Mouse (Mus musculus) T-helper 1 cell (primary cell): Measurements from ENCODE around the gene Zfp28.

Experiments
- in situ Hi-C: fragments of 300-600 bp; cut with MboI, MseI; formaldehyde crosslinking; loops from one replicate; pipeline ENCODE4 v1.15.1; 2025; ENCODE audit warnings: high pct_unique_total_duplicates

Gene Zfp28

DNA sequence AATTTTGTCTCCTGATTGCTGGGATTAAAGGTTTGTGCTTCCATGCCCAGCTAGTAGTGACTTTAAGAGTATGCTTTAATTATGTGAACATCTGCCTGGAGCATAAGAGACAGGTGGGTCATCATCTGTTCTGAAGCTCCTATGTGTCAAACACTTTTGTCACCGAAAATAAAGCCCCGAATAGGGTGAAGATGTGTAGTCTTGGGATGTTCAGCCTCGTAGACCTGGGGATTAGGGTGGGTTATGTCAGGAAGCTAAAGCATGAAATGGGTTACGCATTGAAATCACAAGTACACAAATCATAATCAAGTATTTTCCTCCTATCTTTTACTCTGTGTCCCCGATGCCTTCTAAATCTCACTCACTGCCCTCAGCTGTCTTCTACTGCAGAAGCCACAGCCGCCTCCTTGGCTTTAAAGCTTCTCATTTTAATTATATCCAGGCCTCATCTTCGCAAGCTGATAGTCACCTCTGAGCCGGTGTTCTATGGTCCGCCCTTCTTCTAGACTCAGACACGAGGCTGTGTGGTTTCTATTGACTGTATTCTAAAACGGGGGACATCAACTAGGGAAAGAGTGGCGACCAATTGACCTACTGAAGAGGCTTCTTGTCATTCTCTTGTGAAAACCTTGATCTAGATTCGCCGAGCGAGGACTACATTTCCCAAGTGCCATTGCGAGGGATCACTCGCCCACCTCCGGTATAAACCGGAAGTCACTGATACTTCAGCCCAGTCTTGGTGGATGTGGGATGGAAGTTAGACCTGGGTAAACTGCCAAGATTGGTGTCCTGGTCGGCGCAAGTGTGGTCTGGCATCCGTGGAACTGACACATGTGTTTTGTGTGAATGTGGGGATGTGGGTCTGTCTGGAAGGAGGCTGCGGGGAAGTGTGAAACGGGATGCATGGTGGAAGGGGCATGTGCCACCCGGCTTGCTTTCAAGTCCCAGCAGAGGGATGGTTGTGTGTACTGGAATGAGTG lies 15.2 kb downstream of the Zfp28 start, which contains the start of gene Smim17:
Gene Smim17, plus strand, starts transcription at position 720 of the 980 bp plus-strand sequence.
- in situ Hi-C loops, result loop anchor here (25.0 kb wide), 1 partner anchor 1311 kb away; the partner anchor contains the start of gene Epn1

DNA sequence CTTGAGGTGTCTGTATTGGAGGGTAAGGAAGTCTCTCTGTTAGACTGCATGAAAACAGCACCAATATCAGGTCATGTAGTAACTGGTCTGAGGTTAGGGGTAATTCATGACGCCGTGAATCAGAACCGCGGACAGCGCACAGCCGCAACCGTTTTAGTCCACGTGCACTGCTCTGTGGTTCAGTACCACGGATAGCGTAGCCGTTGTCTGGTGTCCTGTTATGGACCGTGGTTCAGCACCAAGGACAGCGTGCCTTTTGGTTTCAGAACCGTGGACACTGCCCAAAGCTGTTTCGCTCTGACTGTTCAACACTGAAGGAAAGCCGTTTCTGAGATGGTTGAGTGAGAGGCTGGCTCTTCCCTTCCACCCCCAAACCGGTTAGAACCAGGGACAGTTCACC lies 26.9 kb downstream of the Zfp28 start, which contains the start of gene Gm20715:
Gene Gm20715, plus strand, starts transcription at position 235 of the 400 bp plus-strand sequence.
- in situ Hi-C loops, result loop anchor here (10.0 kb wide), 1 partner anchor 525 kb away; no protein-coding TSS in a partner anchor

DNA sequence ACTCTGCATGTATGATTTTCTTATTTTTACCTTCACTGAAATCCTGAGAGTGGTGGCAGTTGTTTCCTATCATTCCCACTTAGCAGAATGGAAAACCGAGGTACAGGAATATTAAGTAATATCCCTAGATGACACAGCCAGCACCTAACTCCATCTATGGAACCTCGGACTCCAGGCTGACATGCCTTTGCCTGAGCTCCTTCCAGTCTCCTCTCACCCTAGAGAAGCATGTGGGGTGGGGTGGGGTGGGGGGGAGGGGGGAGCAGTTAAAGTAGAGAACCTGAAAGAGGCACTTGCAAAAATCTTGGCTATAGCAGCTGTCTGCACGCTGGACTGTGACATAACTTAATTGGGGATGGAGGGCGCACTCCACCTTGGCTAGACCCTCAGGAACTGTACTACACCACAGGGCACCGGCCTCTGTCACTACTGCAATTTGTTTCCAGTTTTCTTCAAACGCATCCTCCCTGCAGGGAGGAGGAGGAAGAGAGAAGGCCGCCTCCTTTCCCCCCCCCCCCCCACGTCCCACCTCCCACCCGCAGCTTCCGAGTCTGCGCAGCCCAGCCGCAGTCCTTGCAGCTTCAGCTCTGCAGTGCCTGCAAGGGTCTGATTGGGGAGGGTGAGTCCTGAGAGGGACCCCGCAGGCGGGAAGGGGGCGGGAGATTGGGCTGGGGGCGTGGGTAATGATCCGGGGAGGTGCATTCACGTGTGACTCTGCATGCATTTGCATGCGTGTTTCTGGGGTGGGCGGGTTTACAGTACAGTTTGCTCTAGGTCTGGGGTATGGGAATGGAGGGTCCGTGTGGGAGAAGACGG lies 31.7 kb downstream of the Zfp28 start:
- in situ Hi-C loops, result loop anchor here (10.0 kb wide), 1 partner anchor 520 kb away; no protein-coding TSS in a partner anchor

DNA sequence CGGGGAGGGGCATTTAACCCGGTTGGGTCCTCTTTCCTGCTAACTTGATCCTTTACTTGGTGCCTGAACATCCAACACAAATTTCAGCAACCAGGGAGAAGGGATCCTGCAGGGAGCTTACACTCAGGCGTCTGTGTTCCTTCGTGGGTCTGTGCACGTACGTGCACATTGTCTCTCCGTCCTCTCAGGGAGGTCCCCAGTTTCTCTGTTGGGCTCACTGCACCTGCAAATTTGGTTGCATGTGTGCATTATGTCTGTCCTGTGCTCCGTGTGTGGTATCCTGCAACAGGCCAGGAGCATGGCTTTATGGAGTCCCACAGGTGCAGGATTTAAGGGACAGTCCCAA lies 32.3 kb downstream of the Zfp28 start:
- in situ Hi-C loops, result loop anchor here (10.0 kb wide), 1 partner anchor 519 kb away; no protein-coding TSS in a partner anchor

DNA sequence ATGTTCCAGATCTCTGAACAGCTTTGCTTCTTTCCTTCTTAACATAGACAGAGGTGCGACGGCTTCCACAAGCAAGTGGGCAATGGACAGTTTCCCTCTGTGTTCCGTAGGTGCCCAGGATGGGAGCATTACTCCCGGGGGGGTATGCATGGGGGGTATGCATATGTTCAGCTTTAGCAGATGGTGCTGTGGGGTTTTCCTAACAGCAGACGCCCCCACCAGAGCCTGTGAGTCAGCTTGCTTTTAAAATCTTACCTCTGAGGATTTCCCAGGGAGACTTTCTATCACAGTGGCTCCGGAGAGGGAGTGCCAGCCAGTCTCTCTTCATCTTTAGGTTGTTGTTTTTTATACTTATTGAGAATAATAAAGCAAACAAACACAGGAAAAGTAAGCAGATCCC lies 36.8 kb downstream of the Zfp28 start:
- in situ Hi-C loops, result loop anchor here (10.0 kb wide), 1 partner anchor 515 kb away; no protein-coding TSS in a partner anchor

DNA sequence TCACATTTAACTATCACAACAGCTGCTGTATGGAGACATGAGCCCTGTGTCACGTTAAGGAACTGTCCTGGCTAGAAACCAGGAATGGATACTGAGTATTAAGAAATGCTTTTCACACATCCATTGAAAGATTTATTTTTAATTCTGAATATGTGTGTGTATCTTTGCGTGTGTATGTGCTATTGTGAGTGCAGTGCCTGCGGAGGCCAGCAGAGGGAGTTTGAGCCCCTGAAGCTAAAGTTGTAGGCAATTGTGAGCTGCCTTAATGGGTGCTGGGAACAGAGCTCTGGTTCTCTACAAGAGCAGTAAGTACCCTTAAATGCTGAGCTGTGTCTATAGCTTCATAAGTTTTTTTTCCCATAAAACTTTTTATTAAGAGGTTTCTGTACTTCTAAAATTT lies 46.3 kb downstream of the Zfp28 start:
- in situ Hi-C loops, result loop anchor here (5.0 kb wide), 1 partner anchor 72 kb away; no protein-coding TSS in a partner anchor

DNA sequence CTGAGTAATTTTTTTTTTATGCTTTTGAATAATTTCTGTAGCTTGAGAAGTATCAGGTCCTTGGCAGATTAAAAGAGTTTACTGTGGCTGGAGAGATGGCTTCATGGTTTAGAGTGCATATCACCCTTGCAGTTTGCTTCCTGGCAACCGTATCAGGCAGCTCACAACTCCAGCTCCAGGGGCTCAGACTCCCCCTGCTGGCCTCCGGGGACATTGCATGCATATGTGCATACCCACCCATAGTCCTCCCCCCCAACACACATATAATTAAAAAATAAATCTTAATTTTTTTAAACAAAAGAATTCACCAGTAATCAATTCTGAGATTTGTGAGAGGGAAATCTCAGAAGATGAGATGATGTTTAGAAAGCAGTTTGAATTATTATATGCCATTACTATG lies 47.2 kb downstream of the Zfp28 start:
- in situ Hi-C loops, result no loop called here

DNA sequence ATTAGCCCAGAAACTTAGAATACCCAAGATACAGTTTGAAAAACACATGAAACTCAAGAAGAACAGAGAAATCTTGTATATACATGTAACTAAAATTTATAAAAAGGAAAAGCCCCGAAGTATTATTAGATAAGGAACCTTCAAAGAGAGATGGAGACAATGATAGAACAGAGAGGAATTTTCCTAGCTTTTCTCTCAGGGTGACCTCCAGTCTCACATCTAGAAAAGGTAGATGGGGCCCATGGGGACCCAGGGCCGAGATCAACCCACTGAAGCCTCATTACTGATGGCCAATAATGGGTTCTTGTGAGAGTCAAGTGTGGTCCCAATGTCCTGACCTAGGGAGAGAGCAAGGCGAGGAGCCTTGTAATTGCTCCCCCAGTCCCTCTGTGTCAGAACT lies 55.3 kb downstream of the Zfp28 start, which contains the start of gene Olfr1344:
Gene Olfr1344, plus strand, starts transcription at position 301 of the 400 bp plus-strand sequence.
- in situ Hi-C loops, result no loop called here

DNA sequence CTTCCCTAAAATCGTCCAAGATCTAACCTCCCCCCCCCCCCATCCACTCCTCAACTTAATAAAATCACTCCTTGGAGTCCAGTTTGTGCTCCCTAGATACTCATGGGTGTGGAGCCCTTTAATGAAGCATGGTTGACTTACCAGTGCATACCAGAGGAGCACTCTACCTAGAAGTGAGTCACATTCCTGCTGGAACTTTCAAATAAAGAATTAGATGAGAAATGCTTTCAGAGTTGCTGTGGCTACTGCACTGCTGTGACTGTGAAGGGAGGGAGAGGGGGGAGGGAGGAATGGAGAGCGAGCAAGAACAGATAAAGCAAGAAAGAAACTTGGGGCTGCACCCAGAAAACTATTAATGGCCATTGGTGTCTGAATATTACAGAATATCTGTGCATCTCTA lies 58.1 kb downstream of the Zfp28 start:
- in situ Hi-C loops, result no loop called here
